Mouse (Mus musculus) liver, embryonic 11.5 days (tissue): ENCODE results near the gene Hist1h3c. TPM values are rescaled to one million over a fixed set of nuclear protein-coding genes. Genes with fewer than 3 reads are reported as not detected.
"Not testable (repeated sequence)": the region's sequence is repeated elsewhere in the genome, so short reads cannot be mapped to it uniquely, and the experiment has no call there.

Experiments used
- ATAC-seq: fragments of 200-750 bp; cut with Nextera tagmentation; replicated peaks from 2 replicates; pipeline ENCODE4 v1.8.0; 2017; ENCODE audit warnings: moderate number of reproducible peaks, mild to moderate bottlenecking, moderate TSS enrichment, moderate library complexity; ENCODE audit not compliant: low FRiP score
- DNase-seq: peaks from one replicate; pipeline ENCODE4 v3.0.0-alpha.2; 2017; ENCODE audit warnings: low spot score
- H3K27ac ChIP-seq: fragments of 300-500 bp; sonication (generic); 2 replicates; pipeline ENCODE4 v1.5.1; 2014; ENCODE audit warnings: mild to moderate bottlenecking, low read depth, low read length, control low read depth
- H3K27me3 ChIP-seq: fragments of 300-500 bp; sonication (generic); replicated peaks from 2 replicates; pipeline ENCODE4 v1.6.1; 2014; ENCODE audit warnings: low read length, mixed read lengths; ENCODE audit not compliant: control insufficient read depth, insufficient read depth
- H3K36me3 ChIP-seq: fragments of 300-500 bp; sonication (generic); 2 replicates; pipeline ENCODE4 v1.6.1; 2014; ENCODE audit warnings: mild to moderate bottlenecking, low read length, moderate library complexity, mixed read lengths; ENCODE audit not compliant: control insufficient read depth, insufficient read depth
- H3K4me1 ChIP-seq: fragments of 300-500 bp; sonication (generic); replicated peaks from 2 replicates; pipeline ENCODE4 v1.6.1; 2014; ENCODE audit warnings: low read length, mixed read lengths; ENCODE audit not compliant: control insufficient read depth, insufficient read depth
- H3K4me2 ChIP-seq: fragments of 300-500 bp; sonication (generic); 2 replicates; pipeline ENCODE4 v1.6.1; 2014; ENCODE audit warnings: mild to moderate bottlenecking, control low read depth, moderate library complexity
- H3K4me3 ChIP-seq: fragments of 300-500 bp; sonication (generic); 2 replicates; pipeline ENCODE4 v1.5.1; 2014; ENCODE audit warnings: low read depth, low read length, control low read depth
- H3K9ac ChIP-seq: fragments of 300-500 bp; sonication (generic); 2 replicates; pipeline ENCODE4 v1.6.1; 2014; ENCODE audit warnings: low read depth, low read length, control low read depth
- H3K9me3 ChIP-seq: fragments of 300-500 bp; sonication (generic); 2 replicates; pipeline ENCODE4 v1.6.1; 2016; ENCODE audit warnings: low read length, inconsistent platforms, mixed read lengths; ENCODE audit not compliant: control insufficient read depth
- WGBS: fragments of 180-500 bp; shearing (Covaris S2); extraction: QIAGEN DNeasy Blood & Tissue Kit; methylation state at CpG from one replicate; pipeline ENCODE4 v1.1.7; 2014; 5-methylcytosine and 5-hydroxymethylcytosine counted together
- polyA plus RNA-seq: library from polyadenylated mRNA; unstranded; fragments of >200 nt; fragmentation: Nextera tagmentation; extraction: Ambion mirVana; gene quantifications from 2 replicates; pipeline ENCODE4 v1.2.1, GENCODE M21; 2014

Gene Hist1h3c
- polyA plus RNA-seq, 1 experiment from 2014 or later = 6.7 TPM

DNA sequence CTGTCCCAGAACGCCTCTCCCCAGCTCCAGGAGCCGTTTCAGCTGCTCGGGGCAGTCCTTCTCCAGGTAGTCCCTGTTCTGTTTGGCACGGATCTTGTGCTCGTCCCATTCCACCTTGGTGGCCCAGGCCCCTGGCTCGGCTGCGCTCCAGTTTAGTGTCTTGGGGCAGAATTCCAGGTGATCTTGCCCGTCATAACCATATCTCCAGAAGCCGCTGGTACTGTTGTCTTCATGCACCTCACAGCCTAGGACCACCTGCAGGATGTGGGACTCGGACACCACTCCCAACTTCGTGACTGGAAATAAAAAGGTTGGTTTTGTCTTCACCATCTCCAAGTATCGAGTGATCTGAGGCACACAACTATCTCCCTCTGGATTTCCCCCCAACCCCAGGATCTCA lies 38.6 kb downstream of the Hist1h3c start:
- Histone ChIP-seq H3K4me2 (no peak overlapping the region), H3K4me3 (no peak overlapping the region), H3K9me3 (no peaks in the 10 kb centered on the region), H3K9ac (no peak overlapping the region), H3K4me1 (peaks cover 5% of the 10 kb centered on the region), H3K36me3 (no peaks in the 10 kb centered on the region), H3K27me3 (0 out of 2 replicates have a peak, but pooled peaks cover 4% of the 10 kb centered on the region), H3K27ac (no peak overlapping the region)
- 88% methylated on average over 12 of the region's 12 CpGs for WGBS
- ATAC-seq = no peak
- DNase-seq = no peak

DNA sequence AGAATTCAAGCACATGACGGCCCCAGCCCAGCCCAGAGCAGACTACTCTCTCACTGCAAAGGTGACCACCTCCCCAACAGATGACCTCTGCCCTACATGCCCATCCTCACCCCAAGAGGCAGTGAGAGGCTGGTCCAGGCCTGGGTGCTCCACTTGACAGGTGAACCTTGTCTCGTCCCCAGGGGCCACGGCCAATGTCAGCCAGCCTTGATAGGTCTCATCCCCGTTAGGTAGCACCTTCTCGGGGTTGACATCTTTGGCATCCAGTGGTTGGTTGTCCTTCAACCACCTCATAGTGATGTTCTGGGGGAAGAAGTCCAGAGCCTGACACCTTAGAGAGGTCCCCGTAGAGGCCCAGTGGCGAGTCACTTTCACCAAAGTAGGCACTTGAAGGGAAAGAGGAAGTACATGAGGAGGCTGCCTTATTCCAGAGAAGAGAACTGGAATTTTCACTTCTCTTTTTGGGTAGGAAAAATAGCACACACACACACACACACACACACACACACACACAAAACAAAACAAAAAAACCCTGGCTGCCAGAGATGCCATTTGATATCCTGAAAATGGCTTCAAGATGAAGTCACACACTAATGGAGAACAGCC lies 39.5 kb downstream of the Hist1h3c start:
- ATAC-seq (no peak), DNase-seq (peak; percentile 27)
- no peaks in the 10 kb centered on the region for H3K36me3 ChIP-seq
- no peak overlapping the region for H3K27ac ChIP-seq
- no peaks in the 10 kb centered on the region for H3K9me3 ChIP-seq
- H3K4me1 ChIP-seq = peaks cover 8% of the 10 kb centered on the region
- H3K4me2 ChIP-seq = no peak overlapping the region
- 81% methylated on average over 7 of the region's 7 CpGs for WGBS
- H3K27me3 ChIP-seq = 0 out of 2 replicates have a peak, but pooled peaks cover 4% of the 10 kb centered on the region
- H3K9ac ChIP-seq = no peak overlapping the region
- no peak overlapping the region for H3K4me3 ChIP-seq

DNA sequence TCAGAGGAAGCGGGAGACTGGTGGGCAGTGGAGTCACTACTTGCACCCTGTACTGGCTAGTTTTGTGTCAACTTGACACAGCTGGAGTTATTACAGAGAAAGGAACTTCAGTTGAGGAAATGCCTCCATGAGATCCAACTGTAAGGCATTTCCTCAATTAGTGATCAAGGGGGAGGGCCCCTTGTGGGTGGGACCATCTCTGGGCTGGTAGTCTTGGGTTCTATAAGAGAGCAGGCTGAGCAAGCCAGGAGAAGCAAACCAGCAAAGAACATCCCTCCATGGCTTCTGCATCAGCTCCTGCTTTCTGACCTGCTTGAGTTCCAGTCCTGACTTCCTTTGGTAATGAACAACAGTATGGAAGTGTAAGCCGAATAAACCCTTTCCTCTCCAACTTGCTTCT lies 42.6 kb downstream of the Hist1h3c start:
- H3K4me2 ChIP-seq, H3K9me3 ChIP-seq, H3K9ac ChIP-seq, ATAC-seq, H3K27me3 ChIP-seq, H3K4me3 ChIP-seq, H3K27ac ChIP-seq, H3K36me3 ChIP-seq, DNase-seq: not testable (repeated sequence)
- 90% methylated on average over 2 of the region's 2 CpGs for WGBS
- peaks cover 11% of the 10 kb centered on the region for H3K4me1 ChIP-seq

DNA sequence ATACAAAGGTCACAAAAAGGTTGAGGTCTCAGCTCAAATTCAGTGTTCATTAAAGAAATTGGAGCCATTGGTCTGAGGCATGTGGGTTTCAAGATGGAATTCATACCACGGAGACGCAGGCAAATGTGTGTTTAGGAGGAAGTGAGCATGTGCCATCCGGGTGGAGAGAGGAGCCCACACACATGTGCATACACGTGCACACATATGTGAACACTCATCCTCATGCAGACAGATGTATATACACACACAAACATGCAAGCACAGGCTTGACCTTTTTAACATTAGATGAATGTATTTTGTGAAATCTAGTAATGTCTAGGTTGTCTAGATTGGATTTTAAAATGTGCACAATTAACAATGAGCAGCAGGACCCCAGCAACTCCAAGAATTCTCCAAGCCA lies 43.2 kb downstream of the Hist1h3c start:
- no peak overlapping the region for H3K4me3 ChIP-seq
- ATAC-seq (no peak), DNase-seq (no peak)
- no peaks in the 10 kb centered on the region for H3K27me3 ChIP-seq
- no peaks in the 10 kb centered on the region for H3K36me3 ChIP-seq
- H3K9me3 ChIP-seq = no peaks in the 10 kb centered on the region
- H3K4me1 ChIP-seq = peaks cover 11% of the 10 kb centered on the region
- 61% methylated on average over 4 of the region's 4 CpGs for WGBS
- no peak overlapping the region for H3K27ac ChIP-seq
- H3K9ac ChIP-seq = no peak overlapping the region
- no peak overlapping the region for H3K4me2 ChIP-seq

DNA sequence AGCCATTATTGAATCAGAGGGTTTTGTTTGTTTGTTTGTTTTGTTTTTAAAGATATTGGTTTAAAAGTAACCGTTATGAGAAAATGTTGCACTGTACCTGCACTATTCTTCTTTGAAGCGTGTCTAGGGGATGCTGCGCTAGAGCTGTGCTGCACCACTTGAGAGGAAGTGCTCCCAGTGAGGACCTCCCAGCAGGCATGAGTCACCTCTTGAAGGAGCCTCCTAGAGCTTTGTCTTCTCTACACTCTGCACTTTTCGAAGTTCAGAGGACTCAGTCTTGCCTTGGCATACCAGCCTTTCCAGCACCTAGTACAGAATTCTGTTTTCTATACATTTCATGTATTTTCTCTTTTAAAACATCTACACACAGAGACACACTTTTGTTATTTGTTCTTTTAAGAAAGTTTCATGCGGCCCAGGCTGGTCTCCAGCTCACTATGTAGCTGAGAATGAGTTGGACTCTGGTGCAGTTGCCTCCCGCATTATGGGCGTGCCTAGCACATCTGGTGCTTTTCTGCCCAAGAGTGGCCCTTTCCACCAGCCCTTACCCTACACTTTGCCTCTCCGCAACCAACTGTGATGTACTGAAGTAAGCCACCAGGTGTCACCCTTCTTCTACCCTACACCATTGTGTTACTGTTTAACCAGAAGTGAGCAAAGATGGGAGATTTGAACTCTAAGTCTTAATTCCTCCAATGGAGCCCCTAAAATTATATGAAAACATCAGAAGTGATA lies 44.4 kb downstream of the Hist1h3c start:
- ATAC-seq (peak; percentile 47; the same call in 1 of the 2 replicates), DNase-seq (peak; percentile 61)

DNA sequence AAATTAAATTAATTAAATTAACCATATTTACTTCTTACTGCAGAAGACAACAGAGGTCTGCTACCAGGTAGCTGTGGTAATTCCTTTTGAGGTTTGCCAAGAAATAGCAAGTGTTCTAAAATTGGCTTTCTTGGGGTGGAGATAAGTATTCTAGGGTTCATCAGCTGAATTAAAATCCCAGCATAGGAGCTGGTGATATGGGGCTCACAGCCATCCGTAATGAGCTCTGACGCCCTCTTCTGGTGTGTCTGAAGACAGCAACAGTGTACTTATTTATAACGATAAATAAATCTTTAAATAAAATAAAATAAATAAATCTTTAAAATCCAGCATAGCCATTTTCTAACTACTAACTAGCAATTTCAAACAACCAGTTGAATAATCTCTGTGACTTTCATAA lies 45.6 kb downstream of the Hist1h3c start:
- no peaks in the 10 kb centered on the region for H3K36me3 ChIP-seq
- 69% methylated on average over 3 of the region's 3 CpGs for WGBS
- H3K27me3 ChIP-seq = no peaks in the 10 kb centered on the region
- DNase-seq (no peak), ATAC-seq (no peak)
- no peaks in the 10 kb centered on the region for H3K9me3 ChIP-seq
- H3K4me1 ChIP-seq = peaks cover 16% of the 10 kb centered on the region
- no peak overlapping the region for H3K27ac ChIP-seq
- no peak overlapping the region for H3K4me3 ChIP-seq
- no peak overlapping the region for H3K4me2 ChIP-seq
- H3K9ac ChIP-seq = no peak overlapping the region

More for the DNA sequence above, 44.4 kb downstream of the Hist1h3c start:
- H3K4me3 ChIP-seq = no peak overlapping the region
- 0 out of 2 replicates have a peak overlapping the region, but pooled peaks have one; percentile 3 for H3K27ac ChIP-seq
- H3K9ac ChIP-seq = peak overlapping the region; percentile 46
- WGBS = 22% methylated on average over 8 of the region's 8 CpGs
- no peaks in the 10 kb centered on the region for H3K27me3 ChIP-seq
- no peaks in the 10 kb centered on the region for H3K36me3 ChIP-seq
- peaks cover 12% of the 10 kb centered on the region for H3K4me1 ChIP-seq
- H3K4me2 ChIP-seq = 0 out of 2 replicates have a peak overlapping the region, but pooled peaks have one; percentile 4
- no peaks in the 10 kb centered on the region for H3K9me3 ChIP-seq

DNA sequence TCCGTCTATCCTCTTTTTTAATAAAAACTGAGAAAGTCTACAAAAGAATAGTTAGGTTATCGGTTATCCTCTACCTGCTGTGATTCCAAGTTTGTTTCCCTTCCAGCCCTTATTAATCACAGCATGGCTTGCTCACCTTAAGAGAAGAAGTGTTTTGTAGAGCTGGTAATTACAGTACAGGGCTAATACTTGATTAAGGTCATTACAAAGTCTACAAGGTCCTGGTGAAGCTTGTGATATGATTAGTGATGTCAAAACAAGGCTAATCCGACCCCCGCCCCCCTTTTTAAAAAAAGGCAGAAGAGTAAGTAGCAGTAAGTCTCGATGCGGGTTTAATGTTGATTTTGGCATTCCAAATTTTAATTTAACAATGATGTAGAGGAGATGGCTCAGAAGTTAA lies 46.4 kb downstream of the Hist1h3c start:
- Histone ChIP-seq H3K9ac (peak overlapping the region; percentile 27; the same call in 1 of the 2 replicates), H3K27ac (peak overlapping the region; percentile 78), H3K4me3 (no peak overlapping the region), H3K36me3 (no peaks in the 10 kb centered on the region), H3K4me1 (peaks cover 16% of the 10 kb centered on the region), H3K4me2 (peak overlapping the region; percentile 35), H3K27me3 (no peaks in the 10 kb centered on the region), H3K9me3 (no peaks in the 10 kb centered on the region)
- 76% methylated on average over 6 of the region's 6 CpGs for WGBS
- ATAC-seq = no peak
- DNase-seq = no peak

DNA sequence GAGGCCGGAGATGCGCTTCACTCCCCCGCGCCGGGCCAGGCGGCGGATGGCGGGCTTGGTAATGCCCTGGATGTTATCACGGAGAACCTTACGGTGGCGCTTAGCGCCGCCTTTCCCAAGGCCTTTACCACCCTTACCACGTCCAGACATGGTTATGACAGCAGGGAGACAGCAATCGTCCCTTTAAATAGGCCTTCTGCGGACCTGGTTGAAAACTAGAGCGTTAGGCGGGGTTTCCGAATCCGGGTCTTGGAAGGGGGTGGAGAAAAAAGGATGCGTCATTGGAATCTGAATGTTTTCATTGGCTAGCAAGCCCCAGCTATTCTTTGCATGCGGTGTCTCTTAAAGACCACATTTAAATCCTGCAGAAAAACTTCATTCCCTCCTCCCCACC lies 47.1 kb downstream of the Hist1h3c start, which contains the start of gene Hist1h4c:
Hist1h4c (minus strand) TSS at position 155 of the 394 bp plus-strand sequence.
- peaks cover 16% of the 10 kb centered on the region for H3K4me1 ChIP-seq
- under 1% methylated on average over 20 of the region's 22 CpGs for WGBS
- peak; percentile 93 for ATAC-seq

More for the DNA sequence above, 47.1 kb downstream of the Hist1h3c start, which contains the start of gene Hist1h4c:
- no peaks in the 10 kb centered on the region for H3K36me3 ChIP-seq
- H3K27me3 ChIP-seq = no peaks in the 10 kb centered on the region
- no peaks in the 10 kb centered on the region for H3K9me3 ChIP-seq
- H3K27ac ChIP-seq = peak within 1 kb of the TSS; percentile 99
- peak; percentile 99 for DNase-seq
- peak within 1 kb of the TSS; percentile 73 for H3K9ac ChIP-seq
- H3K4me3 ChIP-seq = peak within 1 kb of the TSS; percentile 42
- peak within 1 kb of the TSS; percentile 59 for H3K4me2 ChIP-seq
